Mouse (Mus musculus) MEL (cell line): Measurements from ENCODE around the gene Selenoo. TPM values are rescaled to one million over a fixed set of nuclear protein-coding genes. Genes with fewer than 3 reads are reported as not detected.

Experiments used
- DNase-seq: peaks from one replicate; pipeline ENCODE4 v3.0.0; 2011; ENCODE audit warnings: low read depth, low spot score
- H3K27ac ChIP-seq: 2 replicates; pipeline ENCODE4 v1.5.1; 2012; ENCODE audit warnings: low read depth, mild to moderate bottlenecking, control low read depth, low read length, moderate library complexity; ENCODE audit not compliant: control insufficient read depth
- H3K27me3 ChIP-seq, 2 experiments: fragments of 150-350 bp in 1 of 2; sonication (generic) in 1 of 2; 2 replicates each; pipeline ENCODE4 v1.6.1; 2012; ENCODE audit warnings: low read length in 2 of 2, mild to moderate bottlenecking in 2 of 2, improper control_type of control experiment in 1 of 2, moderate library complexity in 1 of 2; ENCODE audit not compliant: insufficient read depth in 2 of 2, control insufficient read depth in 1 of 2
- H3K36me3 ChIP-seq, 2 experiments: 2 replicates each; pipeline ENCODE4 v1.6.1; 2012 to 2014; ENCODE audit warnings: low read length in 2 of 2, improper control_type of control experiment in 1 of 2, inconsistent platforms in 1 of 2, mild to moderate bottlenecking in 1 of 2; ENCODE audit not compliant: insufficient read depth in 2 of 2, control insufficient read depth in 1 of 2
- H3K4me1 ChIP-seq, 2 experiments: fragments of 150-350 bp in 1 of 2; sonication (generic) in 1 of 2; 2 replicates each; pipeline ENCODE4 v1.6.1; 2012; ENCODE audit warnings: low read length in 2 of 2, improper control_type of control experiment in 1 of 2, mild to moderate bottlenecking in 1 of 2; ENCODE audit not compliant: insufficient read depth in 2 of 2, control insufficient read depth in 1 of 2
- H3K4me3 ChIP-seq, 2 experiments: fragments of 150-350 bp in 1 of 2; sonication (generic) in 1 of 2; 2 replicates each; pipeline ENCODE4 v1.5.1; 2012; ENCODE audit warnings: low read depth in 2 of 2, low read length in 2 of 2, mild to moderate bottlenecking in 2 of 2, moderate library complexity in 2 of 2, control low read depth in 1 of 2, improper control_type of control experiment in 1 of 2; ENCODE audit not compliant: control insufficient read depth in 1 of 2, insufficient read depth in 1 of 2
- H3K79me2 ChIP-seq: 2 replicates; pipeline ENCODE4 v1.6.1; 2012; ENCODE audit warnings: mild to moderate bottlenecking, low read length, moderate library complexity; ENCODE audit not compliant: control insufficient read depth, poor library complexity, insufficient read depth
- H3K9ac ChIP-seq: 2 replicates; pipeline ENCODE4 v1.6.1; 2012; ENCODE audit warnings: low read depth, mild to moderate bottlenecking, control low read depth, low read length, moderate library complexity; ENCODE audit not compliant: control insufficient read depth, poor library complexity, severe bottlenecking
- H3K9me3 ChIP-seq: fragments of 150-350 bp; sonication (generic); replicated peaks from 2 replicates; pipeline ENCODE4 v1.6.1; 2012; ENCODE audit warnings: mild to moderate bottlenecking, low read length, improper control_type of control experiment, moderate library complexity; ENCODE audit not compliant: insufficient read depth
- BHLHE40 ChIP-seq: IDR thresholded peaks from 2 replicates; pipeline ENCODE4 v1.6.1; 2012; ENCODE audit warnings: low read depth, mild to moderate bottlenecking, inconsistent platforms, low read length, improper control_type of control experiment, borderline replicate concordance
- E2F4 ChIP-seq: IDR thresholded peaks from 2 replicates; pipeline ENCODE4 v1.6.1; 2011; ENCODE audit warnings: low read depth, low read length, improper control_type of control experiment, borderline replicate concordance
- ETS1 ChIP-seq: IDR thresholded peaks from 2 replicates; pipeline ENCODE4 v1.6.1; 2012; ENCODE audit warnings: low read depth, mild to moderate bottlenecking, inconsistent platforms, low read length, improper control_type of control experiment, moderate library complexity
- GABPA ChIP-seq: IDR thresholded peaks from 2 replicates; pipeline ENCODE4 v1.6.1; 2012; ENCODE audit warnings: low read depth, mild to moderate bottlenecking, inconsistent platforms, low read length, improper control_type of control experiment, moderate library complexity
- GATA1 ChIP-seq: IDR thresholded peaks from 2 replicates; pipeline ENCODE4 v1.6.1; 2011; ENCODE audit warnings: low read depth, low read length, improper control_type of control experiment
- KAT2A ChIP-seq: conservative IDR thresholded peaks from 2 replicates; pipeline ENCODE4 v1.6.1; 2012; ENCODE audit warnings: low read depth, low read length, improper control_type of control experiment, inconsistent platforms
- MAX ChIP-seq: IDR thresholded peaks from 2 replicates; pipeline ENCODE4 v1.6.1; 2011; ENCODE audit warnings: low read length, improper control_type of control experiment
- MYB ChIP-seq: IDR thresholded peaks from 2 replicates; pipeline ENCODE4 v1.6.1; 2011; ENCODE audit warnings: mild to moderate bottlenecking, low read depth, low read length, improper control_type of control experiment
- MYC ChIP-seq: IDR thresholded peaks from 2 replicates; pipeline ENCODE4 v1.6.1; 2011; ENCODE audit warnings: low read depth, mild to moderate bottlenecking, low read length, improper control_type of control experiment, moderate library complexity
- NELFE ChIP-seq: IDR thresholded peaks from 2 replicates; pipeline ENCODE4 v1.6.1; 2011; ENCODE audit warnings: low read depth, low read length, improper control_type of control experiment
- NRF1 ChIP-seq: IDR thresholded peaks from 2 replicates; pipeline ENCODE4 v1.6.1; 2014; ENCODE audit warnings: low read depth, mild to moderate bottlenecking, inconsistent platforms, low read length, improper control_type of control experiment, moderate library complexity; ENCODE audit not compliant: poor library complexity, insufficient read depth, severe bottlenecking
- POLR2AphosphoS2 ChIP-seq: IDR thresholded peaks from 2 replicates; pipeline ENCODE4 v1.6.1; 2011; ENCODE audit warnings: low read length, improper control_type of control experiment
- RCOR1 ChIP-seq: IDR thresholded peaks from 2 replicates; pipeline ENCODE4 v1.6.1; 2012; ENCODE audit warnings: low read depth, mild to moderate bottlenecking, inconsistent platforms, low read length, improper control_type of control experiment
- SMC3 ChIP-seq: IDR thresholded peaks from 2 replicates; pipeline ENCODE4 v1.6.1; 2011; ENCODE audit warnings: low read depth, low read length, improper control_type of control experiment
- TAL1 ChIP-seq: IDR thresholded peaks from 2 replicates; pipeline ENCODE4 v1.6.1; 2012; ENCODE audit warnings: mild to moderate bottlenecking, inconsistent platforms, low read length, moderate library complexity, mixed read lengths
- TBP ChIP-seq: IDR thresholded peaks from 2 replicates; pipeline ENCODE4 v1.8.0; 2011; ENCODE audit warnings: low read depth, low read length, improper control_type of control experiment
- USF1 ChIP-seq: IDR thresholded peaks from 2 replicates; pipeline ENCODE4 v1.6.1; 2014; ENCODE audit warnings: low read depth, mild to moderate bottlenecking, inconsistent platforms, low read length, improper control_type of control experiment, moderate library complexity
- ZKSCAN1 ChIP-seq: IDR thresholded peaks from 2 replicates; pipeline ENCODE4 v1.6.1; 2012; ENCODE audit warnings: low read depth, mild to moderate bottlenecking, inconsistent platforms, low read length, improper control_type of control experiment, moderate library complexity
- ZMIZ1 ChIP-seq: IDR thresholded peaks from 2 replicates; pipeline ENCODE4 v1.6.1; 2012; ENCODE audit warnings: low read depth, mild to moderate bottlenecking, inconsistent platforms, low read length, improper control_type of control experiment, moderate library complexity
- ZNF384 ChIP-seq: IDR thresholded peaks from 2 replicates; pipeline ENCODE4 v1.6.1; 2012; ENCODE audit warnings: low read depth, mild to moderate bottlenecking, inconsistent platforms, low read length, improper control_type of control experiment
- polyA plus RNA-seq, 2 experiments: library from polyadenylated mRNA; stranded (reverse) in 1 of 2; unstranded in 1 of 2; fragments of >175 nt in 1 of 2; fragments of >200 nt in 1 of 2; gene quantifications; 2 replicates each; pipeline versions ENCODE4 v1.2.1 to v1.2.4; 2012; ENCODE audit warnings: low replicate concordance in 2 of 2, low read depth in 1 of 2; ENCODE audit not compliant: insufficient read length in 2 of 2, insufficient read depth in 1 of 2, missing spikeins in 1 of 2
- total RNA-seq: library from RNA; depleted of rRNA; stranded (reverse); fragments of 300-350 nt; gene quantifications from 2 replicates; pipeline ENCODE4 v1.2.3, GENCODE M21; 2012

The Selenoo gene
- total and polyA plus RNA-seq, 3 experiments = 16.6 to 17.3 TPM; not detected in 1

DNA sequence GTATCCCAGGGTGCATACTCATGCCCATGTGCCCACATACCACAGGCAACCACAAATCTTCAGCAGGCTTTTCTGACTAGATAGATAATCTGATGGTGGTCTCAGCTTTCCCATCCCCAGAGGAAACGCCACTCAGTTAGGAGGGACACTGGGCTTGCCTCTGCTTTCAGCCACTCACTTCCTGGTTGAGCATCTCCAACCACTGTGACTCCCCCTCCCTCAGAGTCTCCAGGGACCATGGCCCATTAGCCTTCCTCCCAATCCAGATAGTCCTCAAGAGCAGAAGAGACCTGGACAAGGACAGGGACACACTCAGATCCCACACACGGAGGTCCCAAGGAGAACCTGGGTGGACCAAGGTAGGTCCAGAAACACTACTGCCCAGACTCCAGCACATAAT lies 54.2 kb downstream of the Selenoo start (continued):
- TF ChIP-seq MYB = no peak

- Histone ChIP-seq H3K9me3 (no peaks in the 10 kb centered on the region), H3K36me3 (no peaks in the 10 kb centered on the region), H3K4me3 (no peak overlapping the region), H3K27ac (no peak overlapping the region), H3K9ac (no peak overlapping the region), H3K27me3 (0 out of 4 replicates have a peak, but pooled peaks cover 0 to 1% of the 10 kb centered on the region in 2 experiments), H3K79me2 (no peaks in the 10 kb centered on the region), H3K4me1 (no peaks in the 10 kb centered on the region)
- no peak for DNase-seq
- TF ChIP-seq TAL1 (no peak), MAX (no peak), GATA1 (no peak), NRF1 (no peak), ETS1 (no peak), USF1 (no peak), NELFE (no peak), ZKSCAN1 (no peak), TBP (no peak), MYC (no peak), POLR2AphosphoS2 (no peak), SMC3 (no peak), BHLHE40 (no peak), KAT2A (no peak), ZMIZ1 (no peak), ZNF384 (no peak), GABPA (no peak), RCOR1 (no peak)
Measured at GRCm38 (mm10) chr15:89144965-89145364, 56.1 kb downstream of the Selenoo start.

GRCm38 (mm10) chr15:89145813-89146350 lies 57.0 kb downstream of the Selenoo start:
- Histone ChIP-seq H3K9ac (no peak overlapping the region), H3K27me3 (0 out of 4 replicates have a peak, but pooled peaks cover 0 to 1% of the 10 kb centered on the region in 2 experiments), H3K4me1 (no peaks in the 10 kb centered on the region), H3K36me3 (no peaks in the 10 kb centered on the region), H3K27ac (no peak overlapping the region), H3K79me2 (no peaks in the 10 kb centered on the region), H3K9me3 (no peaks in the 10 kb centered on the region), H3K4me3 (no peak overlapping the region)
- DNase-seq = no peak
- TF ChIP-seq E2F4 = no peak
